Mouse (Mus musculus): ENCODE results near the gene Cxcl5. TPM values are rescaled to one million over a fixed set of nuclear protein-coding genes. Genes with fewer than 3 reads are reported as not detected.

Gene Cxcl5
- polyA plus RNA-seq (2016; fragmentation: Nextera tagmentation; extraction: Ambion mirVana) = 1.1 and 2.7 TPM in 2 replicates

DNA sequence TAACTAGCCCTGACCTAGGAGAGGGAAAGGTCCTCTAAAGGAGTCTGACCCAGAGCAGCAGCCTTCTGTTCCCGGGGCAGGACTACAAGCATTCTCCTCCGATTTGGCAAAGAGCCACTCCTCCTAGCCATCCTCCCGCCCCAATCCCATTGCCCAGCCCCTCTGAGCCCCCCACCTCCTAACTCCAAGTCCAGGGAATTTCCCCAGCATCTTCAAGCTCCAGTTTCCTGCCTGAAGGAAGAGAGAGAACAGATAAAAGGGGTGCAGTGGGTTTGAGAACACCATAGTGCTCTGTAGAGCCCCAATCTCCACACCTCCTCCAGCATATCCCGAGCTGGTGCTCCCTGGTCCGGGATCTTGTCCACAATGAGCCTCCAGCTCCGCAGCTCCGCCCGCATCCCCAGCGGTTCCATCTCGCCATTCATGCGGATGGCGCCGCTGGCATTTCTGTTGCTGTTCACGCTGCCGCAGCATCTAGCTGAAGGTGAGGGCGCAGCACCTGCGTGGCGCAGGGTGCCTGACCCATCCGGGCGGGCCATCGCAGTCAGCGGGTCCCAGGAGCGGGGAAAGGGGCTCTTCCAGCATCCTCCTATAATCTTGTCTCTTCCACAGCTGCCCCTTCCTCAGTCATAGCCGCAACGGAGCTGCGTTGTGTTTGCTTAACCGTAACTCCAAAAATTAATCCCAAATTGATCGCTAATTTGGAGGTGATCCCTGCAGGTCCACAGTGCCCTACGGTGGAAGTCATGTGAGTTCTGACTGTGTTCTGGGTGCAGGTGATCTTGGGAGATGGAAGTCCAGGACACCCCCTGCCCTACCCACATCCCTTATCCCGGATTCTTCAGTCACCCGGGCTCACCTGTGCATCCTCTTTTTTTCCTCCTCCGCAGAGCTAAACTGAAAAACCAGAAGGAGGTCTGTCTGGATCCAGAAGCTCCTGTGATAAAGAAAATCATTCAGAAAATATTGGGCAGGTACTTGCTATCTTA is at the start of gene Cxcl5:
TSS of gene Cxcl5 (plus strand) at position 284 of the 989 bp plus-strand sequence.
- peak within 1 kb of the TSS; percentile 52 for H3K9ac ChIP-seq
- 4% methylated on average over 32 of the region's 32 CpGs for WGBS
- peak within 1 kb of the TSS; percentile 41 for H3K4me3 ChIP-seq
- no peaks in the 10 kb centered on the region for H3K36me3 ChIP-seq
- peaks cover 31% of the 10 kb centered on the region for H3K4me1 ChIP-seq
- no peak within 1 kb of the TSS for H3K27ac ChIP-seq
- H3K27me3 ChIP-seq = peaks cover 10% of the 10 kb centered on the region
- H3K9me3 ChIP-seq = no peaks in the 10 kb centered on the region
- 0 out of 2 replicates have a peak, but pooled peaks have one; percentile 55 for ATAC-seq (ENCODE audit: insufficient number of reproducible peaks, insufficient read depth, low FRiP score, low TSS enrichment)
- peak within 1 kb of the TSS; percentile 69 for H3K4me2 ChIP-seq (replicated peaks)

DNA sequence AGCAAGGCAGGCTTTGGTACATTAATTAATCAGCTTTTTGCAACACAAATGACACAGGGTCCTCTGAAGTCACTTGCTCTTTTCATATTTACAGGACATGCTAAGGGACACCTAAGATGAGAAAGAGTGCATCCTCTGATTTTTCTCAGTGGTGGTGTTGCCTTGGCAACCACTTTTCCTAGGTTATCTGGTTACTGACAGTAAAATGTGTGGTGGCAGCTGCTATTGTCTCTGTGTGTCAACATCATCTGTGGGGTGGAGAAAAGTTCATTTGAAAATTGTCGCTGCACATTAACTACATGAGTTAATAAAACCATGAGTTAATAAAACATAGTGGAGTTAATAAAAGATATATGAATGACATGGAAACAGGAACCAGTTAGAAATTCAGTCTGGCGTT is 47.8 kb upstream of the Cxcl5 start:
- no peak overlapping the region for H3K27ac ChIP-seq
- no peaks in the 10 kb centered on the region for H3K36me3 ChIP-seq
- H3K9me3 ChIP-seq = no peaks in the 10 kb centered on the region
- no peaks in the 10 kb centered on the region for H3K4me1 ChIP-seq
- ATAC-seq (ENCODE audit: insufficient number of reproducible peaks, insufficient read depth, low FRiP score, low TSS enrichment) = no peak
- no peaks in the 10 kb centered on the region for H3K27me3 ChIP-seq
- no peak overlapping the region for H3K4me3 ChIP-seq
- 80% methylated on average over 2 of the region's 2 CpGs for WGBS
- H3K9ac ChIP-seq = no peak overlapping the region
- H3K4me2 ChIP-seq (replicated peaks) = no peak overlapping the region

DNA sequence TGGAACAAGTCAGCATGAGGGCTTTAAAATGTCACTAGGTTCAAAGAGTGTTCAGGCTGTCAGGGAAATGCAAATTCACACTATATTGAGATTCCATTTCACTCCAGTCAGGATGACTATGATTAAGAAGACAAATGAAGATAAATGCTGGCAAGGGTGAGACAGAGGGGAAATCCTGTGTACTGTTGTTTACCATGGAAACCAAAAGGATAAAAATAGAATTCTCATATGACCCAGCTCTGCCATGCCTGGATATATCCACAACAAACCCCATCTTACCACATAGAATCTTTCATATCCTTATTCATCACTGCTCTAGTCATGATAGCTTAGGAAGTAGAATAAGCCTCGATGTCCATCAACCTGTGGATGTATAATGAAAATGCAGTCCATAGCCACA is 41.2 kb upstream of the Cxcl5 start:
- no peaks in the 10 kb centered on the region for H3K36me3 ChIP-seq
- no peaks in the 10 kb centered on the region for H3K4me1 ChIP-seq
- no peak overlapping the region for H3K9ac ChIP-seq
- H3K4me3 ChIP-seq = no peak overlapping the region
- ATAC-seq (ENCODE audit: insufficient number of reproducible peaks, insufficient read depth, low FRiP score, low TSS enrichment) = no peak
- H3K27me3 ChIP-seq = no peaks in the 10 kb centered on the region
- WGBS = 88% methylated on average over 1 of the region's 1 CpGs
- no peak overlapping the region for H3K27ac ChIP-seq
- H3K9me3 ChIP-seq = no peaks in the 10 kb centered on the region
- H3K4me2 ChIP-seq (replicated peaks) = no peak overlapping the region

DNA sequence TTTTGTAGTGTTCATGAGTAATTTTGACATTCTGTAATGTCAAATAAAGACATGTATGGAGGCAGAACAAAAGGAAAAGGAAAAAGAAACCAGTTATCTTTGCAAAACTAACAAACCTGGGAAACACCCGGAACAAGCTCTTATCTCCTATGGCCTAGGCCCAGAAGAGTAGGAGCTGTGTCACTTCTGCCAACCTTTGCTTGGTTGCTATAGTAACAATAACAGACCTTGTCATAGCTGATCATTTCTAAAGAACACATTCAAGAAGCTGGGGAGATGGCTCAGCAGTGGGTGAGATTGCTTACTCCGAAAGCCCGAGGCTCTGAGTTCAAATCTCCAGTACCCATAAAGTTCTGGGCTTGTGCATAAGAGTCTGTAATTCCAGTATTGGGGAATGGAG is 36.5 kb upstream of the Cxcl5 start:
- no peak for ATAC-seq (ENCODE audit: insufficient number of reproducible peaks, insufficient read depth, low FRiP score, low TSS enrichment)
- H3K9me3 ChIP-seq = no peaks in the 10 kb centered on the region
- no peaks in the 10 kb centered on the region for H3K4me1 ChIP-seq
- H3K27me3 ChIP-seq = no peaks in the 10 kb centered on the region
- H3K4me3 ChIP-seq = no peak overlapping the region
- 96% methylated on average over 3 of the region's 3 CpGs for WGBS
- H3K27ac ChIP-seq = no peak overlapping the region
- no peaks in the 10 kb centered on the region for H3K36me3 ChIP-seq
- no peak overlapping the region for H3K4me2 ChIP-seq (replicated peaks)
- no peak overlapping the region for H3K9ac ChIP-seq

DNA sequence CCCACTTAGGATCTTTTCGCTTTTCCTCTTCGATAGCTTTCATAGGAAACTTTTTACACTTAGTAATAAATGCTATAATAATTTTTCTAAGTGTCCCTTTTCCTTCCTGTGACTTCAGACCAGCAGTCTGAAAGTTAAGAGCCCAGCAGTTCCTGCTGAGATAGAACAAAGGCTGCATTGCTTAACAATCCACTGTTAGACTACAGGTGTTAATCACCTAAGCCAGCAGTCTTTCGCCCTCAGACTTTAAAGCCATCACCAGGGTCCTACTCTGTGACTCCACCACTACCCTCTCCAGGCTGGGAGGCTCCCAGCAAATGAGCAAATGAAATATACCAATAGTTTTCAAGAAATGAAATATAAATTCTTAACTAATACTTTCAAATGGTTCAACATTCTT is 30.9 kb upstream of the Cxcl5 start:
- H3K27ac ChIP-seq = no peak overlapping the region
- no peak for ATAC-seq (ENCODE audit: insufficient number of reproducible peaks, insufficient read depth, low FRiP score, low TSS enrichment)
- no peak overlapping the region for H3K4me3 ChIP-seq
- 73% methylated on average over 3 of the region's 3 CpGs for WGBS
- H3K4me2 ChIP-seq (replicated peaks) = no peak overlapping the region
- no peaks in the 10 kb centered on the region for H3K4me1 ChIP-seq
- H3K9me3 ChIP-seq = no peaks in the 10 kb centered on the region
- no peaks in the 10 kb centered on the region for H3K27me3 ChIP-seq
- no peaks in the 10 kb centered on the region for H3K36me3 ChIP-seq
- no peak overlapping the region for H3K9ac ChIP-seq

DNA sequence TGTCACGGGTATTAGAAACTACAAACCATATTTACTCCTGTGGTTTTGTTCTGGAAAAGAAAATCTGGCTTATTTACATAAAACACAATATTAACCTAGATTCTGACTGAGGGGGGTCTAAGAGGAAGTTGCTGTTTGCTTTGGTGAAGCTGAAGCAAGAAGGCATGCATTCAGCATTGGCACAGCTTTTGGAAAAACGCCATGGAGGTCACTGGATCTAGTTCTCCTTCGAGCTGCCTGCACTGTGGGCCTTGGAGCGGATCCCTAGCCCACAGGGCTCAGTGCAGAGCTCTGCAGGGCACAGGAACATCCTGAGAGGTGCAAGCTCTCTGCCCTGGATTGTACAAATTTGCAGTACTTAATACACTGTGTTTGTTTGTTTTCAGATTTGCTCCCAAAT is 27.7 kb upstream of the Cxcl5 start:
- Histone ChIP-seq H3K27ac (no peak overlapping the region), H3K4me3 (no peak overlapping the region), H3K36me3 (no peaks in the 10 kb centered on the region), H3K4me2 (replicated peaks) (no peak overlapping the region), H3K4me1 (no peaks in the 10 kb centered on the region), H3K27me3 (no peaks in the 10 kb centered on the region), H3K9ac (no peak overlapping the region), H3K9me3 (no peaks in the 10 kb centered on the region)
- no peak for ATAC-seq (ENCODE audit: insufficient number of reproducible peaks, insufficient read depth, low FRiP score, low TSS enrichment)
- whole genome bisulfite sequencing = 62% methylated on average over 4 of the region's 4 CpGs

DNA sequence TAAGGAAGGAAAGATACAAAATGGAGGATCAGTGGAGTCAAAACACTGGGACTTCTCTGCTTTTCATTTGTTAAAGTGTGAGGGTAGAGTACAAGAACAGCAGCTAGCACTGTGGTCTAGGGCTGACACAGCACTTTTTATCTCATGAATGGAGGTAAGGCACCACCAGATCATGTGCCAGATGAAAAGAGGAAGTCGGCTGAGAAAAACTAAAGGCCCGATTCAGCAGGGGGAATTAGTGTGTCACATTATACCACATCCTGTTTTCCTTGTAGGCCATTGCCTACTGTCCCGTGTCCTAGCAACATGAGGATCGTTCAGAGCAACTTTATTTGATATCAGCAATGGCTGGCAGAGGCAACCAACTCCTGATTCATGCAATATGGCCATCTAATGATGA is 17.1 kb upstream of the Cxcl5 start:
- no peaks in the 10 kb centered on the region for H3K27me3 ChIP-seq
- H3K9me3 ChIP-seq = no peaks in the 10 kb centered on the region
- no peak overlapping the region for H3K4me2 ChIP-seq (replicated peaks)
- no peak overlapping the region for H3K4me3 ChIP-seq
- no peaks in the 10 kb centered on the region for H3K36me3 ChIP-seq
- H3K27ac ChIP-seq = no peak overlapping the region
- no peak overlapping the region for H3K9ac ChIP-seq
- no peaks in the 10 kb centered on the region for H3K4me1 ChIP-seq
- ATAC-seq (ENCODE audit: insufficient number of reproducible peaks, insufficient read depth, low FRiP score, low TSS enrichment) = no peak
- WGBS = 54% methylated on average over 4 of the region's 4 CpGs

DNA sequence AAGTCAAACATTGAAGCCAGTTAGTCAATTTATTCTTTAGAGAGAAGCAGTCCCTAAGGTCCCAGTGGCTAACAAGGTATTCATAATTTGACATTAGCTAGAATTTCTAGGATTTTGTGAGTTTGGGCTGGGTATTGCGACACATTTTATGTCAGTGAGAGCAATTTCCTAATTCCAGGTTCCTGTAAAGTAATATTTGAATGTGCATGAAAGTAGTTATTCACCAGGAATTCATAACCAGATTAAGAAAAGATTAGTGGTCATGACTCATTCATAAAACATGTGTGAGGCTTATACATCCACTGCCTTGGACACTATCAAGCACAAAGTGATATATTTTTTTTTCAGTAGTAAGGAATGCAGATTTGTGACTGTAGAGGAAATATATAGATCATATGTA is 5.2 kb upstream of the Cxcl5 start:
- no peak overlapping the region for H3K27ac ChIP-seq
- 92% methylated on average over 1 of the region's 1 CpGs for WGBS
- H3K27me3 ChIP-seq = peaks cover under 1% of the 10 kb centered on the region; the same call in 1 of the 2 replicates
- H3K4me2 ChIP-seq (replicated peaks) = no peak overlapping the region
- peaks cover 18% of the 10 kb centered on the region for H3K4me1 ChIP-seq
- H3K4me3 ChIP-seq = no peak overlapping the region
- ATAC-seq (ENCODE audit: insufficient number of reproducible peaks, insufficient read depth, low FRiP score, low TSS enrichment) = no peak
- H3K36me3 ChIP-seq = no peaks in the 10 kb centered on the region
- H3K9ac ChIP-seq = no peak overlapping the region
- H3K9me3 ChIP-seq = no peaks in the 10 kb centered on the region

DNA sequence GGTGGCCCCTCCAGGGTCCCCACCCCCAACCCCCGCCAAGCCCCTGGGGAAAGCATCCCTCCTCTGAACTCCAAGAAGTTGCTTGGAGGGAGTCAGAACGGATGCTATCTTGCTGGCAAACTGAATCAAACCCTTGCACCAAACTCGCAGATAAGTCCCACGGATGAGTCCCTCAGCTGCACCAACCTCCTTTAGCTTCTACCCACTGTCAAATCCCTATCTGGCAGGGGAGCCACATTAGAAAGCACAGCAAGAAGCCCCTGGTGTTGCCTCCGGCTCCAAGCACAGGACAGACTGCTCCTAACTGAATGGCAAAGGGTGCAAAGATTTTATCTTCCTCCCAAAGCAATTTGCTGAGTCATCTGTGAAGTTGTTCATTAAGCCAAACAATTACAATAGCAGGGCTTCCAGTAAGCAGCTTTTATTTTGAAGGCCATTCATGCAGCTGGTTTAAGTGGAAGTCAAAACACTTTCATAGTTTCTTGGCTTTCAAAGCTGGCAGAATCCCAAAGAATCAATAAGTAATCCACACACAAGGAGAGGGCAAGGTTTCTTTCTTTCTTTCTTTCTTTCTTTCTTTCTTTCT is 1.0 kb upstream of the Cxcl5 start:
- Histone ChIP-seq H3K9me3 (no peaks in the 10 kb centered on the region), H3K4me1 (peaks cover 26% of the 10 kb centered on the region), H3K27me3 (peaks cover 10% of the 10 kb centered on the region), H3K9ac (no peak overlapping the region), H3K4me2 (replicated peaks) (no peak overlapping the region), H3K4me3 (no peak overlapping the region), H3K36me3 (no peaks in the 10 kb centered on the region), H3K27ac (no peak overlapping the region)
- ATAC-seq (ENCODE audit: insufficient number of reproducible peaks, insufficient read depth, low FRiP score, low TSS enrichment) = no peak
- 26% methylated on average over 5 of the region's 5 CpGs for WGBS

DNA sequence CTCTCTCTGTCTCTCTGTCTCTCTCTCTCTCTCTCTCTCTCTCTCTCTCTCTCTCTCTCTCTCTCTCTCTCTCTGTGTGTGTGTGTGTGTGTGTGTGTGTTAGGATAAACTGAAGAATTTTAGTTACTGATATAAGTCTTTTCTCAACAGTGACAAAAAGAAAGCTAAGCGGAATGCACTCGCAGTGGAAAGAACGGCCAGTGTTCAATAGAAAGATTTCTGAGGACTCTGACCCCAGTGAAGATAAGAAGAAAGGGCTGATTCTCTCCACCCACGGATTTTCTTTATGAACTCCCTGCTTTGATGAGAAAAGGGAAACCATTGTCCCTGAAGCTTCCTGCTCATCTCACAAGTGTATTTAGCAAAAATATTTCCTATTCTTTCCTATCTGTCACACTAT is 1.1 kb downstream of the Cxcl5 start:
- no peak for ATAC-seq (ENCODE audit: insufficient number of reproducible peaks, insufficient read depth, low FRiP score, low TSS enrichment)
- H3K4me3 ChIP-seq = no peak overlapping the region
- no peaks in the 10 kb centered on the region for H3K9me3 ChIP-seq
- H3K36me3 ChIP-seq = no peaks in the 10 kb centered on the region
- no peak overlapping the region for H3K9ac ChIP-seq
- no peak overlapping the region for H3K27ac ChIP-seq
- no peak overlapping the region for H3K4me2 ChIP-seq (replicated peaks)
- WGBS = 68% methylated on average over 4 of the region's 4 CpGs
- peaks cover 10% of the 10 kb centered on the region for H3K27me3 ChIP-seq
- peaks cover 31% of the 10 kb centered on the region for H3K4me1 ChIP-seq

DNA sequence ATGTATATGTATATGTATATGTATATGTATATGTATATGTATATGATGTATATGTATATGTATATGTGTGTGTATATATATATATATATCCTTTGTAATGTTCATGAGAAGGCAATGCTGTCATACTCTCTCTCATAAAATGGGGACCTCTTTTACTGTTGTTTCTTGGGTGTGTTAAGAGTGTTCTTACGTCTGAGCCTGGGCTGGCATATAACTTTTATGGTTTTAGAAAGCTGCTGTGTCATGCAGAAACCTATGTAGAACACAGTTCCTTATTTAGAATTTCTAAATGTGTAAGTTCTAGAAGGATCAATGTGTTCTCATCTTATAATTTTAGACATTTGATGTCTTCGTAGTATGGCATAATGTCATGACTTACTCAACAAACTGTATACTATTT is 1.7 kb downstream of the Cxcl5 start:
- H3K4me3 ChIP-seq = no peak overlapping the region
- ATAC-seq (ENCODE audit: insufficient number of reproducible peaks, insufficient read depth, low FRiP score, low TSS enrichment) = no peak
- H3K36me3 ChIP-seq = no peaks in the 10 kb centered on the region
- H3K27me3 ChIP-seq = peaks cover 10% of the 10 kb centered on the region
- 93% methylated on average over 2 of the region's 2 CpGs for WGBS
- H3K4me2 ChIP-seq (replicated peaks) = no peak overlapping the region
- H3K4me1 ChIP-seq = peaks cover 31% of the 10 kb centered on the region
- no peak overlapping the region for H3K9ac ChIP-seq
- no peak overlapping the region for H3K27ac ChIP-seq
- H3K9me3 ChIP-seq = no peaks in the 10 kb centered on the region

DNA sequence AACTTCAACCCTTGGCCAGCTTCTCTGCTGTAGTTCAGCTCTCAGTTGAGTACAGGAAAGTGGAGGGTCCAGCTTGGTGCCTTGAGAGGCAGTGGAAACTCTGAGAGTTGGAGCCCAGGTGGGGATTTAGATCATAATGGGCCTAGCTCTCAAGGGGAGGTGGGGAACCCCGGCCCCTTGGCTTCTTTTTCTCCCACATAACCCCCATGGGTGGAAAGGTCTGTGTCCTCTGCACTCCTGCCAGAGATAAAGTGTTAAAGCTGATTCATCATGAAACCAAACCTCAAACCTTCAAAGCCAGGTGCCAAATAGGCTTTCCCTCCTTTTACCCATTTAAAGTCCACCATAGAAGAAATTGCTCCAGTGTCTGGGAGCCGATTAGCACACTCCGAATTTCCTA is 2.7 kb downstream of the Cxcl5 start:
- 85% methylated on average over 3 of the region's 3 CpGs for WGBS
- Histone ChIP-seq H3K36me3 (no peaks in the 10 kb centered on the region), H3K4me3 (no peak overlapping the region), H3K27me3 (peaks cover 10% of the 10 kb centered on the region), H3K27ac (no peak overlapping the region), H3K9me3 (no peaks in the 10 kb centered on the region), H3K4me1 (peaks cover 31% of the 10 kb centered on the region), H3K4me2 (replicated peaks) (no peak overlapping the region), H3K9ac (no peak overlapping the region)
- no peak for ATAC-seq (ENCODE audit: insufficient number of reproducible peaks, insufficient read depth, low FRiP score, low TSS enrichment)
